Mouse (Mus musculus): Measurements from ENCODE around the gene Rps27rt.
"Not testable (repeated sequence)": the region's sequence is repeated elsewhere in the genome, so short reads cannot be mapped to it uniquely, and the experiment has no call there.

Gene Rps27rt

DNA sequence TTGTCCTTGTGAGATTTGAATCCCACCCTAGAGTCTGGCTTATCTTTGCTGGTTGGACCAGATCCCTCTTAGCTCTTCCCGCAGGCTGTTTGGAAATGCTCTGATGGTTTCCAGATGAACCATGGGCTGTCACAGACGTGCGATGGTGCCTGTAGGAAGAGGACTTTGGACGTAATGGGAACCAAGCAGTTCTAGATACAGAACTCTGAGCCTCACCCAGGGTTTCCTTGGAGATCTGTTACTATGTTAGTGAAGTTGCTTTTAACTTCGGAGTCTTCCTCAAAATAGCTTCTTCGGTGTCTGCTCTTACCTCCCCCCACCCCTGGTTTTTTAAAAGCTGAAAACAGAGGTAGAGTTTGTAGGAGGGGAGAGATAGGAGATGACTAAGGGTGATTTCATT, 2.6 kb downstream of the Rps27rt start:
- DNase-seq (ENCODE audit: low read depth): no peak

DNA sequence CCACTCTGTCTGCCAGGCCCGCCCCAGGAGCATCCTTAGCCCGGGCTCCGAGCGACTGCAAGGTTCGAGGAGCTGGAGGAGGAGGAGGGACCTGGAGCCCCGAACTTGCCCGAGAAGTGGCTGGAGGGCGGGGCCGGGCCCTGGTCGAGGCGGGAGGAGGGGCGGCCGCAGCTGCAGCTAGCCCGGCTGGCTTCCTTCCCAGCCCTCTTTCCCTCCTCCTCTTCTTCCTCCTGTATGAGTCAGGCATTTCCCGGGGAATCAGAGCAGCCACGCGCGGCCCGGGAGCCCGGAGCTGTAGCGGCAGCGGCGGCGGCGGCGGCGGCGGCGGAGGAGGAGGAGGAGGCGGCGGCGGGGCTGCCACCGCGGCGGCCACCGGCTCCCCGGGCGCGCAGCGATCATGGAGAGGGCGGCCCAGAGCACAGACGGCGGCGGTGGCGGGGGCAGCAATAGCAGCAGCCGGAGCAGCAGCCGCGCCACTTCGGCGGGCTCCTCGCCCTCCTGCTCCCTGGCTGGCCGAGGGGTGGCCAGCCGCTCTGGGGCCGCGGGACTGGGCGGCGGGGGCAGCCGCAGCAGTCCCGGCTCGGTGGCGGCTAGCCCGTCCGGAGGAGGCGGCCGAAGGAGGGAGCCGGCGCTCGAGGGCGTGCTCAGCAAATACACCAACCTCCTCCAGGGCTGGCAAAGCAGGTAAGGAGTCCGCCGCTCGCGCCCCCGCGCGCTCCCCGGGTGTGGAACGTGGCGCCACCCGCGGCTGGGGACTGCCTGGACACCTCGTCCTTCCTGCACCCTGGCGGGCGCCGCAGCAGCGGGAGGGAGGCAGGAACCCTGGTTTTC, 4.0 kb downstream of the Rps27rt start, which contains the start of gene Osbpl10:
Gene Osbpl10, plus strand, starts transcription at position 289 of the 831 bp plus-strand sequence.
- no peak for DNase-seq (ENCODE audit: low read depth)

GRCm38 (mm10) chr9:114977461-114978280, 4.9 kb downstream of the Rps27rt start:
- DNase-seq (ENCODE audit: low read depth): no peak

DNA sequence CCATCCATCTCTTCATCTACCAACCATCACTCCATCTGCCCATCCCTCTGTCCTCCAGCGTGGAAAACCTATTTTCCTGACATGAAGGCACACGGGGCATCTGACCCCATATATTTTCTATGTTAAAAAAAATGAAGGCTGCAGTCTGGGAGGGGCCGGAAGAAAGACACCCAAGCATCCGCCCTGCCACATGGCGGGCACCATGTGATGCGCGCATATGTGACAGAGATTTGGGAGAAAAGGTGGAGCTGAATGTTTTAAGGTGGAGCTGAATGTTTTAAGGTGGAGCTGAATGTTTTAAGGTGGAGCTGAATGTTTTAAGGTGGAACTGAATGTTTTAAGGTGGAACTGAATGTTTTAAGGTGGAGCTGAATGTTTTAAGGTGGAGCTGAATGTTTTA, 16.3 kb downstream of the Rps27rt start:
- DNase-seq (ENCODE audit: low read depth): not testable (repeated sequence)

- no peak for DNase-seq (ENCODE audit: low read depth)
Observed at GRCm38 (mm10) chr9:114964093-114964492, 18.4 kb downstream of the Rps27rt start.

GRCm38 (mm10) chr9:114960844-114961243, 21.7 kb downstream of the Rps27rt start:
- DNase-seq (ENCODE audit: low read depth): no peak

DNA sequence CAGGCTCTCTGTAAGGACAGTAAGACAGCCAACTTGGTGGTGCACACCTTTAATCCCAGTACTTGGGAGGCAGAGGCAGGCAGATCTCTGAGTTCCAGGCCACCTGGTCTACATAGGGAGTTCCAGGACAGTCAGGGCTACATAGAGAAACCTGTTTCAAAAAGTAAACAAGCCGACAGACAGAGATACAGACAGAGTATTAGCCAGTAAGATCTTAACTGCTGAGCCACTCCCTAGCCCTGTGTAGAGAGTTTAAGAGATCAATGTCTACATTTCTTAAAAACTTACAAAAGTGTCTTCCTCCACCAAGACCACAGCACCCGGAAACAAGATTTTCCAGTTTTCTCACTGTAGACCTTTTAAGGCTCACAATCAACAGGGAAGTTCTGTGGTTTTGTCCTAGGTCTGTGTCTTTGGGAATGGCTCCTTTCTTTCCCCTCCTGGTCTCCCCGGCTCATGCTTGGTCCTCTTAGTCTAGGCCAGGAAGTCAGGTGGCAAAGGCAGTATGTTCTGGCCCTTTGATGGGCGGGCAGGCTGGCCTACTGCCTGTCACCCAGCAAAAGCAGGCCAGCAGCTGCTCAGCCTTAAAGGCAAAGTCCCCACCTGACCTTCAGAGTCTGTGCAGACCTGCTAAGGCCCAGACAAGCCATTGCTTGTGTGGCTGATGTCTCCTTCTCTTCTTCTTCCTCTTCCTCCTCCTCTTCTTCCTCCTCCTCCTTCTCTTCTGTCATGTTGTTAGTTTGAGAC, 22.3 kb downstream of the Rps27rt start:
- no peak for DNase-seq (ENCODE audit: low read depth)

- peak; percentile 62 for DNase-seq (ENCODE audit: low read depth)
Observed at GRCm38 (mm10) chr9:114956945-114957344, 25.6 kb downstream of the Rps27rt start.

GRCm38 (mm10) chr9:114955340-114955739, 27.2 kb downstream of the Rps27rt start:
- DNase-seq (ENCODE audit: low read depth): no peak

GRCm38 (mm10) chr9:114952866-114953265, 29.7 kb downstream of the Rps27rt start:
- DNase-seq (ENCODE audit: low read depth): peak; percentile 55

DNA sequence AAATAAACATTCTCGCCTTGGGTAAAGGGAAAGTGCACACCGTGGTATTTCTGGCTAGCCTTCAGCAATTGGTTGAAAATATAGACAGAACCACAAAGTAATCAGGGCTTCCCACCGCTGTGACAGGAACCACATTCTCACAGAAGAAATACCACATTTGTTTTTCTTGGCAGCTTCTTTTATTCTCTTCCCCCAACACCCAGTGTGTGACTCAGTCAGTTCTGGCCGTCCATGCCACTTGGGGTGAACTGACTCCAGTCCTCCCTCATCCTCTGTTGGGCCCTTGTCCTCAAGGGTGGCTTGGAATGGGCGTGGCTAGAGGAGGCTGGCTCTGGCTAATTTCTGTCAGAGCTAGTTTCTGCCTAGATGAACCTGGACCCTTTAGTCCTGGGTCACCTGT, 34.1 kb downstream of the Rps27rt start:
- DNase-seq (ENCODE audit: low read depth): peak; percentile 22

DNA sequence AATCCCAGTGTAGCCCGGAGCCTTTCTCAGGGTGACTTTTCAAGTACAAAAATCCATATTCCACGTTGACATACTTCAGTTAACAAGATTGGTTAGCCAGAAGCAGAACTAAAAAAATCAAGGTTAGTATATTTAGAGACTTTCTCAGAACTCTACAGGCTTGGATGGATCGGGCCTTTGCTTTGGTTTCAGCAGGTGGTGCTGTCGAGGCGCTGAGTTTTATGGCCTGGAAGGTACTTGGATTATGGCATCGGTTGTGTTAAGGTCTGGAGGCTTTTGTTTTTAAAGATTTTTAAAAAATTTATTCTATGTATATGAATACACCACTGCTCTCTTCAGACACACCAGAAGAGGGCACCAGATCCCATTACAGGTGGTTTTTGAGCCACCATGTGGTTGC, 37.0 kb downstream of the Rps27rt start:
- no peak for DNase-seq (ENCODE audit: low read depth)

DNA sequence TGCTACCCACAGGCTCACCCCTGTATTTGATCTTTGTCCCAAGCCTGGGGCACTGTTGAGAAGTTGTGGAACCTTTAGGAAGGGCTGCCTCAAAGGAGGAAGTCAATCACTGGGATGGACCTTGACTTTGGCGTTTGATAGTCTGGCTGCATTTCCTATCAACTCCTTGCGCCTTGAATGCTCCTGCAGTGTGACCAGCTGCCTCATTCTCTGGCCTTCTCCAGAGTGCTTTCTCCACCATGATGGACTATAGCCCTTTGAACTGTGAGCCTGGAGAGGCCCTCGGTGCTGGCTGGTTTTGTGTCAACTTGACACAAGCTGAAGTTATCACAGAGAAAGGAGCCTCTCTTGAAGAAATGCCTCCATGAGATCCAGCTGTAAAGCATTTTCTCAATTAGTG, 37.9 kb downstream of the Rps27rt start:
- no peak for DNase-seq (ENCODE audit: low read depth)

DNA sequence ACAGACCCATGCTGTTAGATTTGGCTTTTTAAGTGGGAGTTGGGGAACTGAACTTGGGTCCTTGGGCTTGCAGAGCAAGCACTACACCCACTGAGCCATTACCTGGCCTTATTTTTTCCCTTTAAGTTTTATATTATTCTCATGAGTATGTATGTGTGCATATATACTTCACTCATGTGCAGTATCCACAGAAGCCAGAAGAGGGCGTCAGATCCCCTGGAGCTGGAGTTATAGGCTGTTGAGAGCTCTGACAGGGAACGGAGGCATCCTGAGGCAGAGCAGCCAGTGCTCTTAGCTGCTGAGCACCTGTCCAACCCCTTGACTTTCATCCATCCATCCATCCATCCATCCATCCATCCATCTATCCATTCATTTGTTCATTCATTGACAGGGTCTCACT, 45.9 kb downstream of the Rps27rt start:
- no peak for DNase-seq (ENCODE audit: low read depth)

DNA sequence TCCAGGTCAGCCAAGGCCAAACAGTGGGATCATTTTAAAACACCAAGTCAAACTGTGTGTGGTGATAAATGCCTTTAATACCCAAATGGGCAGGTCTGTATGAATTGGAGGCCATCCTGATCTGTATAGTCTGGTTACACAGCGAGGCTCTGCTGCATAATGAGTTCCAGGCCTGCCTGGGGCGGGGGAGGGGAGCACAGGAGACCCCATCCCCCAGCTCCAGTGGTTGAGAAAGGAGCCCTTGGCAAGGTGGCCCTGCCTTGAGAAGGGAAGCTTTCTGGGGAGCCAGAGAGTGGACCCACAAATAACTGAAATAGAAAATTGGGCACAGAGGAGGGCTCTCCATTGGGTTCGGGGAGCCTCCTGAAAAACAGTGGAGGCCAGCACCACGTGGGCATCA, 47.2 kb downstream of the Rps27rt start:
- DNase-seq (ENCODE audit: low read depth): no peak

DNA sequence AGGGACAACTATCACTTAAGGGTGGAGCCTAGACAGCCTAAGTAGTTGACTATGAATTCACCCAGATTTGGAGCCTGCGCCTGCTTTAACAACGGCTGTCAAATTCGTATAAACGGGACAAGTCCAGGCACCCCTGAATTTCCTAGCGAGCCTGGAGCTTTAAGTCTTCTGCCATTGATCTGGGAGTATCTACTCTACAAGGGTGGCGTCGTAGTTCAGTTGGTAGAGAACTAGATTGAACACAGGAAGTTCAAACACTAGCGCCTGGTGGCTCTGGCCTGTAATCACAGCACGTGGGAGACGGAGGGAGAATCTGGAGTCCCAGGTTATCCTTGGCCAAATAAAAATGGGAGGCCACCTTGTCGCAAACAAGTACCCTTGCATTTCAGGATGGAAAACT, 48.3 kb downstream of the Rps27rt start:
- no peak for DNase-seq (ENCODE audit: low read depth)

GRCm38 (mm10) chr9:114933723-114934171, 48.8 kb downstream of the Rps27rt start, which contains the start of gene Gpd1l:
Gpd1l (minus strand) TSS chr9:114933987.
- DNase-seq (ENCODE audit: low read depth): peak; percentile 85

DNA sequence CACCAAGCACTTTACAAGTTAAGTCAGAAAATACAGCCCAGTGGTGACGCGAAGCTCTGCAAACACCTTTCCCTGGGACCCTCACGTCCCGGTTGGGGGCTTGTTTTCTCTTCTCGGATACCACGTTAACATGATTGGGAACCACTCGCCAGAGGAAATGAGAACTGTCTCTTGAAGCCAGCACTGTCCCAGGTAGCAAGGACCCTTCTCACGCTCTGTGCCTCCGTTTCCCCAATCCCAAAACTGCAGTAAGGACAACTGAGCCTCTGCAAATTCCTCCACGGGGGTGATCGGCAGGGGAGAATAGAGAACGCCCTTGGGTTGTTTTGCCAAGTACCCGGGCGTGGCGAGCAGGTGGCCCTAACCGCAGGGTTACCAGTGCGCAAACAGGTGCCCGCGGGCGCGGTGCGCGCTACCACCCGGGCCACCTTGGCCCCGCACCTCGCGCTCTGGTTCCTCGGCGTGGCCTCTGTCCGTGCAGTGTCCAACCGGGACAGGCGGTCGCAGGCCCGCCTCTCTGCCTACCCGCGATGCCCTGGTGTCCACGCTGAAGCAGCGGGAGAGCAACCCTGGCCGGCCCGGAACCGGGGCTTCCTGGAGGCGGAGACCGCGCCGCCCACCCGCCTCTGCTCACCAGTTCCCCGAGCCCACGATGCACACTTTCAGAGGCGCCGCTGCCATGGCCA, 49.4 kb downstream of the Rps27rt start:
- no peak for DNase-seq (ENCODE audit: low read depth)

DNA sequence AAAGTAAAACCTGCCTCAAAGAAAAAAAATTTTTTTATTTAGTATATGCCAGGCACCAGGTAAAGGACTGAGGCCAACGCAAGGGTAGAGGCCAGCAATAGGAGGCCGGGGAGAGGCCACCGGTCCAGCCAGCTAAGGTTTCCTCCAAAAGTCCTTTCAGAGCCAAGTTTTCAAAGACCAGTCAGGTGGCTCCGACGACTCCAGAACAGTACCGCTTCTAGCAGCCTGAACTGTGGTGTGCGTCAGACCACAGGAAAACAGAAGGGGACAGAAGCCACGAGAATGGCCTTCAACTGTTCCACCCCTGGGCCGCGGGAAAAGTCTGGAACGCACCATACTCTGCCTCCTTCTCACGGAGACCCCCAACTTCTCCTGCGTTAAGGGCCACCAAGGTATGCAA, 49.9 kb downstream of the Rps27rt start:
- DNase-seq (ENCODE audit: low read depth): peak; percentile 43
